Mouse (Mus musculus): ENCODE measurements around the gene Rfx1. TPM values are rescaled to one million over a fixed set of nuclear protein-coding genes. Genes with fewer than 3 reads are reported as not detected.

Rfx1 gene
- polyA plus RNA-seq, 1 experiment from 2014 or later = 7.4 TPM

DNA sequence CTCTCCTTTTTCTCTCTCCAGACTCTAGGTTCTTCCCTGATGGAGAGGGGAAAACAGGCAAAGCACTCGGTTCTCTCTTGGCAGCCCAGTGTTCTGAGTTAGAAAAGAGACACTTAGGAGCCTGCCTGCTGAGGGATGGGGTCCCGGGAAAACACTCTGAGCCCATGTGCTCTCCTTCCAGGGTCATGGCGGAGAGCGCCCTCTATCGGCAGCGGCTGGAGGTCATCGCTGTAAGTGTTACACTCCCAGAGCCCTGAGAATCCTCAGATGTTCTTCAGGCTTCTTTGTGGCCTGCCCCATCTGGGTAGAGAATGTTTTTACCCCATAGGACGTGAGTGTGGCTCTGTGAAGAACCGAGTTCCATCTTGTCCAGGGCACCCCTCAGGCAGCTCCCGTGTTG, 42.5 kb upstream of the Rfx1 start:
- Histone ChIP-seq H3K4me1 (replicated peaks; ENCODE audit: insufficient read depth, low read length) (peaks cover 29% of the 10 kb centered on the region), H3K9ac (ENCODE audit: low read depth, low read length) (no peak overlapping the region), H3K9me3 (replicated peaks; ENCODE audit: low read length) (no peaks in the 10 kb centered on the region), H3K27me3 (ENCODE audit: insufficient read depth, low read length) (no peaks in the 10 kb centered on the region), H3K27ac (peak overlapping the region; percentile 36; the same call in 1 of the 2 replicates), H3K36me3 (ENCODE audit: insufficient read depth, low read length) (no peaks in the 10 kb centered on the region), H3K4me2 (ENCODE audit: low read length) (peak overlapping the region; percentile 53; the same call in 1 of the 2 replicates), H3K4me3 (replicated peaks; ENCODE audit: low read depth, low read length) (no peak overlapping the region)
- WGBS = 18% methylated on average over 10 of the region's 10 CpGs
- ATAC-seq (replicated peaks; ENCODE audit: low FRiP score, low read depth) (no peak), DNase-seq (ENCODE audit: low spot score) (peak; percentile 57)
- peak; percentile 83 for TF ChIP-seq CTCF (IDR thresholded peaks at IDR 0.05; ENCODE audit: low read depth)

DNA sequence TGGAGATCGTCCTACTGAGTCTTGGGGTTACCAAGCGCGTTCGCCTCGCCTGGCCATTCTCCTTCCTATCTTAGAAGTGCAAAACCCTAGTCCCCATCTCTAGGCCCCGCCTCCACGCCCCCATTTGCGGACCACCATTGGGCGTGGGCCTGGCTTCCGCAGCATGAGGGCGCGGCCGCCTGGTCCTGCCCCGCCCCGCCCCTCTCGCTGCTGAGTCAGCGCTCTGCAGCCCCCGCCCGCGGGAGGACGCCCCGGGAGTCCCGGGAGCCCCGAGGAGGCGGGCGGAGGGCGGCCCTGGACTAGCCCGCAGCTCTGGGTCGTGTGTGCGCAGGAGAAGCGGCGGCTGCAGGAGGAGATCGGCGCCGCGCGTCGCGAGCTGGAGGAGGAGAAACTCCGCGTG, 40.8 kb upstream of the Rfx1 start:
- ATAC-seq (replicated peaks; ENCODE audit: low FRiP score, low read depth) = 0 out of 2 replicates have a peak, but pooled peaks have one; percentile 6
- whole genome bisulfite sequencing = 2% methylated on average over 41 of the region's 41 CpGs
- TF ChIP-seq CTCF (IDR thresholded peaks at IDR 0.05; ENCODE audit: low read depth) = no peak
- 0 out of 2 replicates have a peak, but pooled peaks cover 3% of the 10 kb centered on the region for H3K36me3 ChIP-seq (ENCODE audit: insufficient read depth, low read length)
- no peaks in the 10 kb centered on the region for H3K27me3 ChIP-seq (ENCODE audit: insufficient read depth, low read length)
- H3K9ac ChIP-seq (ENCODE audit: low read depth, low read length) = peak overlapping the region; percentile 42; the same call in 1 of the 2 replicates
- DNase-seq (ENCODE audit: low spot score) = peak; percentile 83
- no peak overlapping the region for H3K27ac ChIP-seq
- peaks cover 29% of the 10 kb centered on the region for H3K4me1 ChIP-seq (replicated peaks; ENCODE audit: insufficient read depth, low read length)
- peak overlapping the region; percentile 37 for H3K4me3 ChIP-seq (replicated peaks; ENCODE audit: low read depth, low read length)
- peak overlapping the region; percentile 74 for H3K4me2 ChIP-seq (ENCODE audit: low read length)
- H3K9me3 ChIP-seq (replicated peaks; ENCODE audit: low read length) = no peaks in the 10 kb centered on the region

DNA sequence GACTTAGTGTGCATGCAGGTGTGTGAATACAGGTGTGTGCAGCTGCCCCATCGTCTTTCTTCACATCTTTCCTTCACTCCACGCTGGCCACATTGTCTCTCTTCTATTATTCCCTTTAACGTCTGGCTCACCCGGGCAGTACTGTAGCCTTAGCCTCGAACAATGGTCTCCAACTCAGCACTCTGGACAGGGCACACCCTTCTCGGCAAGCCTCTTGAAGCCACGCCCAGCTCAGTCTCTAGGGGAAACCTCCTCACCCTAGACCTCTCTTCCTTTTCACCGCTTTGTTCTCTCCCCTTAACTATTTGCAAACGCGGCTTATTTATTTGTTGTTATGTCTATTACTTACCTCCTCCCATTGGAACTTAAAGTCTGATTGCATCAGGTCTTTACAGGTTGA, 39.2 kb upstream of the Rfx1 start:
- no peak for TF ChIP-seq CTCF (IDR thresholded peaks at IDR 0.05; ENCODE audit: low read depth)
- H3K36me3 ChIP-seq (ENCODE audit: insufficient read depth, low read length) = 0 out of 2 replicates have a peak, but pooled peaks cover 3% of the 10 kb centered on the region
- H3K27ac ChIP-seq = no peak overlapping the region
- H3K27me3 ChIP-seq (ENCODE audit: insufficient read depth, low read length) = no peaks in the 10 kb centered on the region
- H3K4me1 ChIP-seq (replicated peaks; ENCODE audit: insufficient read depth, low read length) = peaks cover 17% of the 10 kb centered on the region; the same call in 1 of the 2 replicates
- H3K4me2 ChIP-seq (ENCODE audit: low read length) = no peak overlapping the region
- ATAC-seq (replicated peaks; ENCODE audit: low FRiP score, low read depth) = no peak
- no peak for DNase-seq (ENCODE audit: low spot score)
- no peaks in the 10 kb centered on the region for H3K9me3 ChIP-seq (replicated peaks; ENCODE audit: low read length)
- 21% methylated on average over 10 of the region's 10 CpGs for WGBS
- no peak overlapping the region for H3K4me3 ChIP-seq (replicated peaks; ENCODE audit: low read depth, low read length)
- no peak overlapping the region for H3K9ac ChIP-seq (ENCODE audit: low read depth, low read length)

DNA sequence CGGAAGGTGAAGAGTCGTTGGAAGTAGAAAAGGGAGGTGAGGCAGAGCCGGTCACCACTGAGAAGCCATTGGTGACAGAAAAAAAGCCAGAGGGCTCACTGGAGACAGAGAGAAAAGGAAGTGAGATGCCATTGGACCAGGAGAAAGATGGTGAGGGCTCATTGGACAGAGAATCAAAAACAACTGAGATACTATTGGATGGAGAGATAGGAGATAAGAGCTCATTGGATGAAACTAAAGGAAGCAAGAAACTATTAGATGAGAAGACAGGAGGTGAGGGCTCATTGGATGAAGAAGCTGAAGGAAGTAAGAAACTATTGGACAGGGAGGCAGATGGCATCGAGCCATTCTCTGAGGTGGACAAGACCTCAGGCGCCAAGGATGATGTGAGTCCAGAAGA, 37.4 kb upstream of the Rfx1 start:
- Histone ChIP-seq H3K27ac (no peak overlapping the region), H3K27me3 (ENCODE audit: insufficient read depth, low read length) (no peaks in the 10 kb centered on the region), H3K36me3 (ENCODE audit: insufficient read depth, low read length) (0 out of 2 replicates have a peak, but pooled peaks cover 3% of the 10 kb centered on the region), H3K4me3 (replicated peaks; ENCODE audit: low read depth, low read length) (no peak overlapping the region), H3K4me1 (replicated peaks; ENCODE audit: insufficient read depth, low read length) (0 out of 2 replicates have a peak, but pooled peaks cover 4% of the 10 kb centered on the region), H3K9ac (ENCODE audit: low read depth, low read length) (no peak overlapping the region), H3K4me2 (ENCODE audit: low read length) (no peak overlapping the region), H3K9me3 (replicated peaks; ENCODE audit: low read length) (no peaks in the 10 kb centered on the region)
- 89% methylated on average over 5 of the region's 5 CpGs for WGBS
- DNase-seq (ENCODE audit: low spot score) = no peak
- no peak for TF ChIP-seq CTCF (IDR thresholded peaks at IDR 0.05; ENCODE audit: low read depth)
- ATAC-seq (replicated peaks; ENCODE audit: low FRiP score, low read depth) = no peak

DNA sequence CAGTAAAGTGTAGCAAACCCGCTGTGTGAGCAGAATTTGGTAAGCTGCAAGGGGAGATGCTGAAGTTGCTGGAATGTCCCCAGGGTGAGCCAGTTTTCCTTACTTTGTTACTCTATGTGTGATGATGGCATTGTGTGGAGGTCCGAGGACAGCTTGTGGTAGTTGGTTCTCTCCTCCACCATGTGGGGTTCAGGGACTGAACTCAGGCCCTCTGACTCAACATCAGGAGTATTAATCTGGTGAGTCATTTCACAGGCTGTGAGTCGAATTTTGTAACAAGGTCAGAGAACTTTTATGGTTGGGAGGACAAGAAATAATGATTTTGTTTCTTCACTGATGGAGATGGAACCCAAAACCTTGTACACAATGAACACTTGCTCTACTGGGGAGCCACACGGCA, 33.9 kb upstream of the Rfx1 start:
- H3K27ac ChIP-seq = no peak overlapping the region
- no peaks in the 10 kb centered on the region for H3K4me1 ChIP-seq (replicated peaks; ENCODE audit: insufficient read depth, low read length)
- WGBS = 63% methylated on average over 4 of the region's 4 CpGs
- H3K4me3 ChIP-seq (replicated peaks; ENCODE audit: low read depth, low read length) = no peak overlapping the region
- ATAC-seq (replicated peaks; ENCODE audit: low FRiP score, low read depth) = no peak
- H3K27me3 ChIP-seq (ENCODE audit: insufficient read depth, low read length) = no peaks in the 10 kb centered on the region
- H3K9me3 ChIP-seq (replicated peaks; ENCODE audit: low read length) = no peaks in the 10 kb centered on the region
- no peak overlapping the region for H3K4me2 ChIP-seq (ENCODE audit: low read length)
- DNase-seq (ENCODE audit: low spot score) = no peak
- no peak overlapping the region for H3K9ac ChIP-seq (ENCODE audit: low read depth, low read length)
- H3K36me3 ChIP-seq (ENCODE audit: insufficient read depth, low read length) = 0 out of 2 replicates have a peak, but pooled peaks cover 3% of the 10 kb centered on the region
- no peak for TF ChIP-seq CTCF (IDR thresholded peaks at IDR 0.05; ENCODE audit: low read depth)

DNA sequence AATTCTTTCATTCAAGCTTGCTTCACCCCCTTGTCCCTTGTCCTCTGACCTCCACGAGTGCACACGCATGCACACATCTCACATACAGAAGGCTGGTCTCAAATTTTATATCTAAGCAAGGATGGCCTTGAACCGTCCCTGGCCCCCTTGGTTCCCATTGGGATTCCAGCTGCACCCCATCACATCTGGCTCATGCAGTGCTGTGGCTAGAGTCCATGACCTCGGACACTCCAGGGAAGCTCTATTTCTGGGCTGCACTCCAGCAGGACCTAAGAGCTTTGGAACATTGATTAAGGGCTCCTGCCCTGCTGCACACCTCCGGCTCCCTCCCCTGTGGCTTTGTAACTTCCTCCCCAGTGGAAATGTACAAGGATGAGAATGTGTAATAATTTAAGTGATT, 28.6 kb upstream of the Rfx1 start:
- ATAC-seq (replicated peaks; ENCODE audit: low FRiP score, low read depth) (no peak), DNase-seq (ENCODE audit: low spot score) (peak; percentile 53)
- Histone ChIP-seq H3K4me1 (replicated peaks; ENCODE audit: insufficient read depth, low read length) (no peaks in the 10 kb centered on the region; the same call in 1 of the 2 replicates), H3K36me3 (ENCODE audit: insufficient read depth, low read length) (no peaks in the 10 kb centered on the region), H3K9ac (ENCODE audit: low read depth, low read length) (no peak overlapping the region), H3K9me3 (replicated peaks; ENCODE audit: low read length) (no peaks in the 10 kb centered on the region), H3K27ac (no peak overlapping the region), H3K27me3 (ENCODE audit: insufficient read depth, low read length) (no peaks in the 10 kb centered on the region), H3K4me2 (ENCODE audit: low read length) (no peak overlapping the region), H3K4me3 (replicated peaks; ENCODE audit: low read depth, low read length) (no peak overlapping the region)
- WGBS = 60% methylated on average over 5 of the region's 5 CpGs
- TF ChIP-seq CTCF (IDR thresholded peaks at IDR 0.05; ENCODE audit: low read depth) = no peak

DNA sequence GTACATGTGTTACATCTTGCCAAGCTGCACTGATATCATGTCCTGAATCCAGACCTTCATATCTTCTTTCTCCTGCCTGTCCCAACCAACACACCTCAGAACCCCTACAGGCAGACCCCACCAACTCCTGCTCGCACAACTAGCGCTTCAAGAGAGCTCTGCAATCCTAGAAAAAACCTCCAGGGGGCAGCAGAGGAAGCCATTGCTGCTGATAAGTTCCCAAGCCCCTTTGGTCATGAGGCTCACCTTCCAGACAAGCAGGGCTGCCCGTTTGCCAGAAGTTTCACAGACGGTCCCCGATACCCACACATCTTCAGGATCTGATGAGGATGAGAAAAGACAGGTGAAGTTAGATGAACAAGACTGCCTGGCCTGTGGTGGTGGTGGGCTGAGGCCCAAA, 27.6 kb upstream of the Rfx1 start:
- H3K27ac ChIP-seq = no peak overlapping the region
- peaks cover 4% of the 10 kb centered on the region for H3K27me3 ChIP-seq (ENCODE audit: insufficient read depth, low read length)
- H3K9ac ChIP-seq (ENCODE audit: low read depth, low read length) = no peak overlapping the region; the same call in 1 of the 2 replicates
- peak; percentile 90 for DNase-seq (ENCODE audit: low spot score)
- no peak overlapping the region for H3K4me3 ChIP-seq (replicated peaks; ENCODE audit: low read depth, low read length)
- no peak for ATAC-seq (replicated peaks; ENCODE audit: low FRiP score, low read depth)
- no peaks in the 10 kb centered on the region for H3K36me3 ChIP-seq (ENCODE audit: insufficient read depth, low read length)
- TF ChIP-seq CTCF (IDR thresholded peaks at IDR 0.05; ENCODE audit: low read depth) = peak; percentile 89
- WGBS = under 1% methylated on average over 5 of the region's 5 CpGs
- H3K4me1 ChIP-seq (replicated peaks; ENCODE audit: insufficient read depth, low read length) = no peaks in the 10 kb centered on the region; the same call in 1 of the 2 replicates
- H3K9me3 ChIP-seq (replicated peaks; ENCODE audit: low read length) = no peaks in the 10 kb centered on the region
- no peak overlapping the region for H3K4me2 ChIP-seq (ENCODE audit: low read length)
